Mouse (Mus musculus): ENCODE results near the gene Cabp1. TPM values are rescaled to one million over a fixed set of nuclear protein-coding genes. Genes with fewer than 3 reads are reported as not detected.

Gene Cabp1
- polyA plus RNA-seq, 1 experiment from 2014 or later = 1.1 TPM

- 79% methylated on average over 10 of the region's 10 CpGs for WGBS
- Histone ChIP-seq H3K4me3 (ENCODE audit: low read depth, low read length) (no peak overlapping the region), H3K9me3 (ENCODE audit: control insufficient read depth, low read length) (no peaks in the 10 kb centered on the region), H3K36me3 (ENCODE audit: control insufficient read depth, insufficient read depth, low read length) (no peaks in the 10 kb centered on the region; the same call in none of the 2 replicates), H3K4me1 (ENCODE audit: control insufficient read depth, insufficient read depth, low read length) (0 out of 2 replicates have a peak, but pooled peaks cover 2% of the 10 kb centered on the region), H3K9ac (ENCODE audit: low read length) (no peak overlapping the region), H3K27me3 (ENCODE audit: control insufficient read depth, insufficient read depth, low read length) (no peaks in the 10 kb centered on the region), H3K4me2 (no peak overlapping the region), H3K27ac (ENCODE audit: low read depth, low read length) (no peak overlapping the region)
- ATAC-seq (ENCODE audit: low FRiP score) = no peak
- DNase-seq (ENCODE audit: low spot score, missing footprints) = no peak
Observed at GRCm38 (mm10) chr5:115143552-115143951, 50.6 kb downstream of the Cabp1 start.

DNA sequence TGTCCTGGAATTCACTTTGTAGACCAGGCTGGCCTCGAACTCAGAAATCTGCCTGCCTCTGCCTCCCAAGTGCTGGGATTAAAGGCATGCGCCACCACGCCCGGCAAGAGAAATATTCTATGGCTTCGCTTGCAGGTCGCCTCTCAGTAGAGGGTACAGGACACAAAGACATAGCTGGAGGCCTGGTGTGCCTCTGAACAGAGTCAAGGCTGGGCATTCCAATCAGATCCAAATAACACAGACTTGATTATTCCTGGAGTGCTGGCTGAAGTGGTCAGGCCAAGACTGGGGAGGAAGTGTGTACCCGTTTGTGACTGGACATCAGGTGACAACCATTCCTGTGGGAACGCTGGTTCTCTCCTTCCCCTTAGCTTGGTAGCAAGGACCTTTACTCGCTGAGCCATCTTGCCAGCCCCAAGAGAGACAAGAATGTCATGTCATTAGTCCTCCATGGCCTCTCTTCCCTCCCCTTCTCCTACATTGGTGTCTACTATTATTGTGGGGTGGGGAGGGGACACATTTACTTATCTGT lies 51.9 kb downstream of the Cabp1 start:
- Histone ChIP-seq H3K4me2 (no peak overlapping the region), H3K36me3 (ENCODE audit: control insufficient read depth, insufficient read depth, low read length) (no peaks in the 10 kb centered on the region; the same call in 1 of the 2 replicates), H3K27me3 (ENCODE audit: control insufficient read depth, insufficient read depth, low read length) (no peaks in the 10 kb centered on the region), H3K9ac (ENCODE audit: low read length) (no peak overlapping the region), H3K4me1 (ENCODE audit: control insufficient read depth, insufficient read depth, low read length) (0 out of 2 replicates have a peak, but pooled peaks cover 2% of the 10 kb centered on the region), H3K9me3 (ENCODE audit: control insufficient read depth, low read length) (no peaks in the 10 kb centered on the region), H3K4me3 (ENCODE audit: low read depth, low read length) (no peak overlapping the region), H3K27ac (ENCODE audit: low read depth, low read length) (no peak overlapping the region)
- DNase-seq (ENCODE audit: low spot score, missing footprints) (no peak), ATAC-seq (ENCODE audit: low FRiP score) (no peak)
- 92% methylated on average over 9 of the region's 9 CpGs for WGBS

DNA sequence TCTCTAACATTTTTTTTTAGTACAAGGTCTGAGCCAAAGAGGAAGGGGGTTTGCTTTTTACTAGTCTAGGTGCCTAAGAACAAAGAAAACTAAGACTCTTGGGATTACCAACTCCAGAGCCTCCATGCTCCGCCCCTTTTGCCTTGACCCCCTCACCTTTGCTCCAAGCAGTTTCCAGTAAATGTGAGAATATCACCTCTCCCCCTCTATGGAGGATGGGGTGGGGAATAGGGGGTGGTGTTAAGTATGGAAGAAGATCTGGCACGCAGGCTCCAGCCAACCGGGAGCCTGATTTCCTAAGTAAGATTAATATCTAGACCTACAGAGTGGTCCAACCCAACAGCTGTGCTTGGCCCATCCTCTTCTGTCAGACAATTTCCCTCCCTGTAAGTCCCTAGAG lies 53.5 kb downstream of the Cabp1 start:
- H3K9ac ChIP-seq (ENCODE audit: low read length) = no peak overlapping the region
- H3K4me2 ChIP-seq = no peak overlapping the region
- 0 out of 2 replicates have a peak, but pooled peaks cover 2% of the 10 kb centered on the region for H3K4me1 ChIP-seq (ENCODE audit: control insufficient read depth, insufficient read depth, low read length)
- ATAC-seq (ENCODE audit: low FRiP score) (no peak), DNase-seq (ENCODE audit: low spot score, missing footprints) (no peak)
- H3K36me3 ChIP-seq (ENCODE audit: control insufficient read depth, insufficient read depth, low read length) = no peaks in the 10 kb centered on the region
- 82% methylated on average over 3 of the region's 3 CpGs for WGBS
- H3K27me3 ChIP-seq (ENCODE audit: control insufficient read depth, insufficient read depth, low read length) = no peaks in the 10 kb centered on the region
- H3K9me3 ChIP-seq (ENCODE audit: control insufficient read depth, low read length) = no peaks in the 10 kb centered on the region
- H3K4me3 ChIP-seq (ENCODE audit: low read depth, low read length) = no peak overlapping the region
- H3K27ac ChIP-seq (ENCODE audit: low read depth, low read length) = no peak overlapping the region

DNA sequence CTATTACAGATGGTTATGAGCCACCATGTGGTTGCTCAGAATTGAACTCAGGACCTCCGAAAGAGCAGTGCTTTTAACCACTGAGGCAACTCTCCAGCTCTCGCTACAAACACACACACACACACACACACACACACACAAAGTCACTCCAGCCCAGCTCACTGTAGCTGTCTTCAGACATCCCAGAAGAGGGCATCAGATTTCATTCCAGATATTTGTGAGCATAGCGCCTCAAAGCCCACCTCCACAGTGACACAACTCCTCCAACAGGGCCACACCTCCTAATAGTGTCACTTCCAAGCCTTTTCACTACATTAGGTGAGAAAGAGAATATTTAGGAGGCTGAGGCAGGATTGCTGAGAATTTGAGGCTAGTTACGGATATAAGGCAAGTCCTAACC lies 55.1 kb downstream of the Cabp1 start:
- Histone ChIP-seq H3K36me3 (ENCODE audit: control insufficient read depth, insufficient read depth, low read length) (no peaks in the 10 kb centered on the region), H3K4me1 (ENCODE audit: control insufficient read depth, insufficient read depth, low read length) (peaks cover 3% of the 10 kb centered on the region), H3K27ac (ENCODE audit: low read depth, low read length) (no peak overlapping the region), H3K9me3 (ENCODE audit: control insufficient read depth, low read length) (no peaks in the 10 kb centered on the region), H3K27me3 (ENCODE audit: control insufficient read depth, insufficient read depth, low read length) (no peaks in the 10 kb centered on the region), H3K4me2 (no peak overlapping the region), H3K9ac (ENCODE audit: low read length) (no peak overlapping the region), H3K4me3 (ENCODE audit: low read depth, low read length) (no peak overlapping the region)
- DNase-seq (ENCODE audit: low spot score, missing footprints) (no peak), ATAC-seq (ENCODE audit: low FRiP score) (no peak)
- 74% methylated on average over 4 of the region's 4 CpGs for WGBS

GRCm38 (mm10) chr5:115134234-115135165 lies 59.7 kb downstream of the Cabp1 start, which contains the start of gene Unc119b:
Gene Unc119b, minus strand, starts transcription at chr5:115134975.
- no peaks in the 10 kb centered on the region for H3K9me3 ChIP-seq (ENCODE audit: control insufficient read depth, low read length)
- peak within 1 kb of the TSS; percentile 93 for H3K4me2 ChIP-seq
- peak within 1 kb of the TSS; percentile 97 for H3K4me3 ChIP-seq (ENCODE audit: low read depth, low read length)
- H3K27me3 ChIP-seq (ENCODE audit: control insufficient read depth, insufficient read depth, low read length) = no peaks in the 10 kb centered on the region
- peak within 1 kb of the TSS; percentile 91 for H3K9ac ChIP-seq (ENCODE audit: low read length)
- peaks cover 8% of the 10 kb centered on the region for H3K4me1 ChIP-seq (ENCODE audit: control insufficient read depth, insufficient read depth, low read length)
- DNase-seq (ENCODE audit: low spot score, missing footprints) (peak; percentile 99), ATAC-seq (ENCODE audit: low FRiP score) (peak; percentile 94)
- WGBS = under 1% methylated on average over 54 of the region's 81 CpGs
- H3K36me3 ChIP-seq (ENCODE audit: control insufficient read depth, insufficient read depth, low read length) = 0 out of 2 replicates have a peak, but pooled peaks cover 2% of the 10 kb centered on the region
- H3K27ac ChIP-seq (ENCODE audit: low read depth, low read length) = no peak within 1 kb of the TSS; the same call in 1 of the 2 replicates

- Histone ChIP-seq H3K27ac (ENCODE audit: low read depth, low read length) (no peak overlapping the region), H3K27me3 (ENCODE audit: control insufficient read depth, insufficient read depth, low read length) (no peaks in the 10 kb centered on the region), H3K36me3 (ENCODE audit: control insufficient read depth, insufficient read depth, low read length) (0 out of 2 replicates have a peak, but pooled peaks cover 2% of the 10 kb centered on the region), H3K4me1 (ENCODE audit: control insufficient read depth, insufficient read depth, low read length) (peaks cover 8% of the 10 kb centered on the region), H3K4me2 (peak overlapping the region; percentile 93), H3K9ac (ENCODE audit: low read length) (peak overlapping the region; percentile 91), H3K4me3 (ENCODE audit: low read depth, low read length) (peak overlapping the region; percentile 97), H3K9me3 (ENCODE audit: control insufficient read depth, low read length) (no peaks in the 10 kb centered on the region)
- 67% methylated on average over 6 of the region's 6 CpGs for WGBS
- DNase-seq (ENCODE audit: low spot score, missing footprints) (no peak), ATAC-seq (ENCODE audit: low FRiP score) (no peak)
Observed at GRCm38 (mm10) chr5:115133358-115134066, 60.7 kb downstream of the Cabp1 start.

- Histone ChIP-seq H3K36me3 (ENCODE audit: control insufficient read depth, insufficient read depth, low read length) (0 out of 2 replicates have a peak, but pooled peaks cover 2% of the 10 kb centered on the region), H3K4me2 (0 out of 2 replicates have a peak overlapping the region, but pooled peaks have one; percentile 15), H3K4me1 (ENCODE audit: control insufficient read depth, insufficient read depth, low read length) (peaks cover 8% of the 10 kb centered on the region), H3K9ac (ENCODE audit: low read length) (no peak overlapping the region), H3K27me3 (ENCODE audit: control insufficient read depth, insufficient read depth, low read length) (no peaks in the 10 kb centered on the region), H3K27ac (ENCODE audit: low read depth, low read length) (no peak overlapping the region), H3K9me3 (ENCODE audit: control insufficient read depth, low read length) (no peaks in the 10 kb centered on the region), H3K4me3 (ENCODE audit: low read depth, low read length) (no peak overlapping the region)
- WGBS = 89% methylated on average over 8 of the region's 8 CpGs
- no peak for ATAC-seq (ENCODE audit: low FRiP score)
- no peak for DNase-seq (ENCODE audit: low spot score, missing footprints)
Observed at GRCm38 (mm10) chr5:115132465-115132864, 61.7 kb downstream of the Cabp1 start.

- WGBS = 86% methylated on average over 6 of the region's 6 CpGs
- Histone ChIP-seq H3K36me3 (ENCODE audit: control insufficient read depth, insufficient read depth, low read length) (peaks cover 16% of the 10 kb centered on the region), H3K4me2 (no peak overlapping the region), H3K4me1 (ENCODE audit: control insufficient read depth, insufficient read depth, low read length) (peaks cover 11% of the 10 kb centered on the region), H3K9ac (ENCODE audit: low read length) (no peak overlapping the region), H3K4me3 (ENCODE audit: low read depth, low read length) (no peak overlapping the region), H3K9me3 (ENCODE audit: control insufficient read depth, low read length) (no peaks in the 10 kb centered on the region), H3K27ac (ENCODE audit: low read depth, low read length) (no peak overlapping the region), H3K27me3 (ENCODE audit: control insufficient read depth, insufficient read depth, low read length) (no peaks in the 10 kb centered on the region)
- DNase-seq (ENCODE audit: low spot score, missing footprints) = no peak
- no peak for ATAC-seq (ENCODE audit: low FRiP score)
Observed at GRCm38 (mm10) chr5:115129328-115129727, 64.9 kb downstream of the Cabp1 start.

Measured in midbrain, embryonic 11.5 days (tissue).